Mouse (Mus musculus): ENCODE results near the gene Ttll2. TPM values are rescaled to one million over a fixed set of nuclear protein-coding genes. Genes with fewer than 3 reads are reported as not detected.

The Ttll2 gene
- polyA plus RNA-seq, 1 experiment from 2014 or later: not detected

Other genes with a start within 250 kb of the Ttll2 start
- 20.4 and 21.4 TPM in 2 replicates for gene Rps6ka2, start 182.6 kb downstream of the Ttll2 start, polyA plus RNA-seq (2014; fragmentation: Nextera tagmentation; extraction: Ambion mirVana)
- gene Tcp10a, start 28.1 kb downstream of the Ttll2 start, polyA plus RNA-seq (2014; fragmentation: Nextera tagmentation; extraction: Ambion mirVana): not detected in 2 replicates
- not detected in 2 replicates for gene Gm49630, start 19.3 kb upstream of the Ttll2 start, polyA plus RNA-seq (2014; fragmentation: Nextera tagmentation; extraction: Ambion mirVana)
- gene Unc93a2, start 32.8 kb upstream of the Ttll2 start, polyA plus RNA-seq (2014; fragmentation: Nextera tagmentation; extraction: Ambion mirVana): not detected in 2 replicates

All from embryonic facial prominence, embryonic 11.5 days (tissue).